ENCODE assay signal across 9 mouse cellular contexts in genomic region chr8:90894231-90894914, GRCm38 (mm10).
DNase-seq lines count a peak whose midpoint lies in the region; ATAC-seq lines count a peak whose summit lies in the region.
"Had no signal": no experiment of that assay in that cellular context is flagged by ENCODE, and none has a peak within 500 bp of the region (broad histone marks: within the 10 kb centered on the region; RNA-seq: fewer than 3 reads in every experiment).

No protein-coding gene starts in this region.

- peak overlapping the region; percentile 17; the same call in 1 of the 2 replicates for H3K9ac ChIP-seq in embryonic facial prominence, embryonic 13.5 days
- H3K9ac ChIP-seq: neural tube, embryonic 12.5 days had no signal

- DNase-seq in layer of hippocampus, adult 11-12 months (ENCODE audit: low spot score): peak; percentile 19
- no peak for DNase-seq in layer of hippocampus, postnatal 14 days (ENCODE audit: low spot score in 2 of 2)
- DNase-seq in MN1 (ENCODE audit: low spot score): peak; percentile 37
- DNase-seq in right cerebral cortex, adult 2 months (ENCODE audit: low spot score in 2 of 2): peak; percentile 57 to 65
- DNase-seq in spleen, postnatal 4 days (ENCODE audit: low spot score in 2 of 2): no peak
- DNase-seq in B cell, adult 2 months: no peak

- no peaks in the 10 kb centered on the region for H3K27me3 ChIP-seq in embryonic facial prominence, embryonic 13.5 days
- H3K27me3 ChIP-seq: neural tube, embryonic 12.5 days had no signal

- WGBS in embryonic facial prominence, embryonic 13.5 days: 42% methylated on average over 14 of the region's 14 CpGs

- peak overlapping the region; percentile 87 for H3K27ac ChIP-seq in embryonic facial prominence, embryonic 13.5 days
- H3K27ac ChIP-seq: neural tube, embryonic 12.5 days had no signal

- 0 out of 2 replicates have a peak, but pooled peaks have one; percentile 32 for ATAC-seq in embryonic facial prominence, embryonic 13.5 days (ENCODE audit: insufficient number of reproducible peaks, insufficient read depth, low FRiP score, low TSS enrichment, low read depth)

- peaks cover 9% of the 10 kb centered on the region for H3K36me3 ChIP-seq in embryonic facial prominence, embryonic 13.5 days

- H3K9me3 ChIP-seq in embryonic facial prominence, embryonic 13.5 days: no peaks in the 10 kb centered on the region
- H3K9me3 ChIP-seq: neural tube, embryonic 12.5 days had no signal

- H3K4me3 ChIP-seq in embryonic facial prominence, embryonic 13.5 days: no peak overlapping the region
- H3K4me3 ChIP-seq: neural tube, embryonic 12.5 days had no signal

- H3K4me1 ChIP-seq in embryonic facial prominence, embryonic 13.5 days: peaks cover 17% of the 10 kb centered on the region

- H3K4me2 ChIP-seq in embryonic facial prominence, embryonic 13.5 days: peak overlapping the region; percentile 33; the same call in 1 of the 2 replicates
- H3K4me2 ChIP-seq: liver, embryonic 11.5 days; neural tube, embryonic 12.5 days had no signal

Comparison
In these comparisons a context has a peak if more than half of its experiments do, and no peak if none do; other contexts are left out.
1. DNase-seq: peak in layer of hippocampus, adult 11-12 months (single experiment), MN1 (single experiment) and right cerebral cortex, adult 2 months (2 of 2); none in layer of hippocampus, postnatal 14 days (0 of 2), spleen, postnatal 4 days (0 of 2) and B cell, adult 2 months (0 of 2).